Mouse (Mus musculus): ENCODE data around the gene Slc16a5. TPM values are rescaled to one million over a fixed set of nuclear protein-coding genes. Genes with fewer than 3 reads are reported as not detected.
"Not testable (repeated sequence)": the region's sequence is repeated elsewhere in the genome, so short reads cannot be mapped to it uniquely, and the experiment has no call there.

The Slc16a5 gene
- polyA plus RNA-seq, 1 experiment from 2014 or later, result 2.5 TPM

DNA sequence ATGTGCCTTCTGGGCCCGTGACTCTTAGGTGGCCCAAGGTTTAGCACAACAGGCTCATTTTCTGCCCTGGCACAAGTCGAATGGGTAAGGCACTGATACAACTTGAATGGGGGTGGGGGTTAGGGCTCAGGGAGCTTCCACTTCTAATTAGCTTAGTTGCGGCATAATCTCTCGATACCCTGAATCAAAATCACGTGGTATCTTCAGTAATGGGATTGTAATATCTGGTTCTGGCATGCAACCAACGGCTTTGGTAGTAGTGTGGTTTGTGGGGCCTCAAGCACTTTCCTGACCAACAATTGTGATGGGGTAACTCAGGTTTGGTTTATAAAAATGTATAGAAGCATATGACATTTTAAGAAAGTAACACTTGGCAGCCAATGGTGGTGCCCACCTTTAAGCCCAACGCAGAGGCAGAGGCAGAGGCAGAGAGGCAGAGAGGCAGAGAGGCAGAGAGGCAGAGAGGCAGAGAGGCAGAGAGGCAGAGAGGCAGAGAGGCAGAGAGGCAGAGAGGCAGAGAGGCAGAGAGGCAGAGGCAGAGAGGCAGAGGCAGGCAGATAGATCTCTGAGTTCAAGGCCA, 9.9 kb upstream of the Slc16a5 start:
- no peak overlapping the region for H3K4me3 ChIP-seq (ENCODE audit: low read depth, low read length)
- H3K4me1 ChIP-seq (replicated peaks; ENCODE audit: control insufficient read depth, insufficient read depth, low read length), result peaks cover 4% of the 10 kb centered on the region; the same call in 1 of the 2 replicates
- no peak overlapping the region for H3K9ac ChIP-seq (ENCODE audit: low read length)
- H3K27ac ChIP-seq (ENCODE audit: low read depth), result no peak overlapping the region
- no peak overlapping the region for H3K4me2 ChIP-seq (ENCODE audit: low read length)
- DNase-seq (ENCODE audit: low spot score) (no peak), ATAC-seq (replicated peaks; ENCODE audit: low FRiP score, low TSS enrichment, low read depth) (no peak)
- H3K36me3 ChIP-seq (ENCODE audit: control insufficient read depth, insufficient read depth, low read length), result no peaks in the 10 kb centered on the region
- no peaks in the 10 kb centered on the region for H3K9me3 ChIP-seq (ENCODE audit: control insufficient read depth, low read length)
- 84% methylated on average over 7 of the region's 7 CpGs for WGBS
- no peaks in the 10 kb centered on the region for H3K27me3 ChIP-seq (replicated peaks; ENCODE audit: control insufficient read depth, insufficient read depth, low read length)

GRCm38 (mm10) chr11:115453306-115453705, 9.0 kb upstream of the Slc16a5 start:
- DNase-seq (ENCODE audit: low spot score) (no peak), ATAC-seq (replicated peaks; ENCODE audit: low FRiP score, low TSS enrichment, low read depth) (no peak)
- Histone ChIP-seq H3K27ac (ENCODE audit: low read depth) (no peak overlapping the region), H3K36me3 (ENCODE audit: control insufficient read depth, insufficient read depth, low read length) (no peaks in the 10 kb centered on the region), H3K27me3 (replicated peaks; ENCODE audit: control insufficient read depth, insufficient read depth, low read length) (no peaks in the 10 kb centered on the region), H3K9ac (ENCODE audit: low read length) (no peak overlapping the region), H3K4me3 (ENCODE audit: low read depth, low read length) (no peak overlapping the region), H3K4me1 (replicated peaks; ENCODE audit: control insufficient read depth, insufficient read depth, low read length) (peaks cover 4% of the 10 kb centered on the region; the same call in 1 of the 2 replicates), H3K4me2 (ENCODE audit: low read length) (no peak overlapping the region), H3K9me3 (ENCODE audit: control insufficient read depth, low read length) (no peaks in the 10 kb centered on the region)
- WGBS, result 81% methylated on average over 4 of the region's 4 CpGs

DNA sequence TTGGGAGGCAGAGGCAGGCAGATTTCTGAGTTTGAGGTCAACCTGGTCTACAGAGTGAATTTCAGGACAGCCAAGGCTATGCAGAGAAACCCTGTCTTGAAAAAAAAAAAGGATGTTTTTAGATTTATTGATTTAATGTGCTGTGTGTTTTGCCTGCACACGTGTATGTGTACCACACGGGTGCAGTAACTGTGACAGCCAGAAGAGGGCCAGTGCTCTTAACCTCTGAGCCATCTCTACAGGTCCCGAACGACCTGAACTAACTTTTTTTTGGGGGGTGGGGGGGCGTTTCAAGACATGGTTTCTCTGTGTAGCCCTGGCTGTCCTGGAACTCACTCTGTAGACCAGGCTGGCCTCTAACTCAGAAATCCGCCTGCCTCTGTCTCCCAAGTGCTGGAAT, 7.5 kb upstream of the Slc16a5 start:
- H3K9me3 ChIP-seq (ENCODE audit: control insufficient read depth, low read length); DNase-seq (ENCODE audit: low spot score); H3K4me2 ChIP-seq (ENCODE audit: low read length); H3K9ac ChIP-seq (ENCODE audit: low read length); H3K4me3 ChIP-seq (ENCODE audit: low read depth, low read length); H3K36me3 ChIP-seq (ENCODE audit: control insufficient read depth, insufficient read depth, low read length); H3K27ac ChIP-seq (ENCODE audit: low read depth); H3K4me1 ChIP-seq (replicated peaks; ENCODE audit: control insufficient read depth, insufficient read depth, low read length); ATAC-seq (replicated peaks; ENCODE audit: low FRiP score, low TSS enrichment, low read depth); H3K27me3 ChIP-seq (replicated peaks; ENCODE audit: control insufficient read depth, insufficient read depth, low read length): not testable (repeated sequence)
- 86% methylated on average over 6 of the region's 6 CpGs for WGBS

GRCm38 (mm10) chr11:115455619-115456018, 6.7 kb upstream of the Slc16a5 start:
- H3K4me3 ChIP-seq (ENCODE audit: low read depth, low read length), result no peak overlapping the region
- no peak overlapping the region for H3K27ac ChIP-seq (ENCODE audit: low read depth)
- no peaks in the 10 kb centered on the region for H3K27me3 ChIP-seq (replicated peaks; ENCODE audit: control insufficient read depth, insufficient read depth, low read length)
- H3K9me3 ChIP-seq (ENCODE audit: control insufficient read depth, low read length), result no peaks in the 10 kb centered on the region
- ATAC-seq (replicated peaks; ENCODE audit: low FRiP score, low TSS enrichment, low read depth) (no peak), DNase-seq (ENCODE audit: low spot score) (no peak)
- no peaks in the 10 kb centered on the region; the same call in 1 of the 2 replicates for H3K4me1 ChIP-seq (replicated peaks; ENCODE audit: control insufficient read depth, insufficient read depth, low read length)
- H3K36me3 ChIP-seq (ENCODE audit: control insufficient read depth, insufficient read depth, low read length), result no peaks in the 10 kb centered on the region
- H3K9ac ChIP-seq (ENCODE audit: low read length), result no peak overlapping the region
- 86% methylated on average over 15 of the region's 15 CpGs for WGBS
- no peak overlapping the region for H3K4me2 ChIP-seq (ENCODE audit: low read length)

DNA sequence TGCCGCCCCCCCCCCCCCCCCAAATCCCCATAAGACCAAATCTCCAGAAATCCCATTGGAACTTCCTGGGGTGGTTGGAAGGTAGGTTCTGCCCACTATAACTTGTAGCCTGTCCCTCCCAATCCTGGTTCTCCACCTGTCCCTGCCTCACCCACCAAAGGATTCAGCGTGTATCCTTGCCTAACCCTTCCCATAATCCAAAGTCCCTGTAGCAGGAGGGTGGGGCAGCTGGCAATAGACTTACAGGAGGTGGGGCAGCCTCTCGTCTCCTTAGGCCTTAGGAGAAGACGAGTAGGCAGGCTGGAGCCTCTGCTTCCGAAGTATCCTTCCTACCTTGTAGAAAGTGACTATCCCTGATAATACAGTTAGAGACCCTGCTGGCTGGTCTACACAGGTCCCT, 6.1 kb upstream of the Slc16a5 start:
- Histone ChIP-seq H3K36me3 (ENCODE audit: control insufficient read depth, insufficient read depth, low read length) (no peaks in the 10 kb centered on the region), H3K9me3 (ENCODE audit: control insufficient read depth, low read length) (no peaks in the 10 kb centered on the region), H3K27ac (ENCODE audit: low read depth) (no peak overlapping the region), H3K9ac (ENCODE audit: low read length) (no peak overlapping the region), H3K4me1 (replicated peaks; ENCODE audit: control insufficient read depth, insufficient read depth, low read length) (no peaks in the 10 kb centered on the region; the same call in 1 of the 2 replicates), H3K27me3 (replicated peaks; ENCODE audit: control insufficient read depth, insufficient read depth, low read length) (no peaks in the 10 kb centered on the region), H3K4me3 (ENCODE audit: low read depth, low read length) (no peak overlapping the region), H3K4me2 (ENCODE audit: low read length) (no peak overlapping the region)
- no peak for ATAC-seq (replicated peaks; ENCODE audit: low FRiP score, low TSS enrichment, low read depth)
- WGBS, result 74% methylated on average over 4 of the region's 5 CpGs
- DNase-seq (ENCODE audit: low spot score), result no peak

GRCm38 (mm10) chr11:115457405-115457804, 4.9 kb upstream of the Slc16a5 start:
- 24% methylated on average over 6 of the region's 6 CpGs for WGBS
- no peak overlapping the region for H3K4me3 ChIP-seq (ENCODE audit: low read depth, low read length)
- H3K27me3 ChIP-seq (replicated peaks; ENCODE audit: control insufficient read depth, insufficient read depth, low read length), result no peaks in the 10 kb centered on the region
- no peaks in the 10 kb centered on the region for H3K36me3 ChIP-seq (ENCODE audit: control insufficient read depth, insufficient read depth, low read length)
- H3K4me2 ChIP-seq (ENCODE audit: low read length), result no peak overlapping the region
- no peaks in the 10 kb centered on the region; the same call in 1 of the 2 replicates for H3K4me1 ChIP-seq (replicated peaks; ENCODE audit: control insufficient read depth, insufficient read depth, low read length)
- H3K9me3 ChIP-seq (ENCODE audit: control insufficient read depth, low read length), result no peaks in the 10 kb centered on the region
- H3K9ac ChIP-seq (ENCODE audit: low read length), result no peak overlapping the region
- DNase-seq (ENCODE audit: low spot score) (no peak), ATAC-seq (replicated peaks; ENCODE audit: low FRiP score, low TSS enrichment, low read depth) (no peak)
- no peak overlapping the region for H3K27ac ChIP-seq (ENCODE audit: low read depth)

- no peak overlapping the region for H3K4me3 ChIP-seq (ENCODE audit: low read depth, low read length)
- no peak overlapping the region for H3K9ac ChIP-seq (ENCODE audit: low read length)
- ATAC-seq (replicated peaks; ENCODE audit: low FRiP score, low TSS enrichment, low read depth) (no peak), DNase-seq (ENCODE audit: low spot score) (no peak)
- no peaks in the 10 kb centered on the region for H3K27me3 ChIP-seq (replicated peaks; ENCODE audit: control insufficient read depth, insufficient read depth, low read length)
- H3K27ac ChIP-seq (ENCODE audit: low read depth), result no peak overlapping the region
- no peak overlapping the region for H3K4me2 ChIP-seq (ENCODE audit: low read length)
- H3K9me3 ChIP-seq (ENCODE audit: control insufficient read depth, low read length), result no peaks in the 10 kb centered on the region
- H3K4me1 ChIP-seq (replicated peaks; ENCODE audit: control insufficient read depth, insufficient read depth, low read length), result no peaks in the 10 kb centered on the region; the same call in none of the 2 replicates
- 26% methylated on average over 8 of the region's 8 CpGs for WGBS
- H3K36me3 ChIP-seq (ENCODE audit: control insufficient read depth, insufficient read depth, low read length), result no peaks in the 10 kb centered on the region
Measured at GRCm38 (mm10) chr11:115460976-115461375, 1.3 kb upstream of the Slc16a5 start.

DNA sequence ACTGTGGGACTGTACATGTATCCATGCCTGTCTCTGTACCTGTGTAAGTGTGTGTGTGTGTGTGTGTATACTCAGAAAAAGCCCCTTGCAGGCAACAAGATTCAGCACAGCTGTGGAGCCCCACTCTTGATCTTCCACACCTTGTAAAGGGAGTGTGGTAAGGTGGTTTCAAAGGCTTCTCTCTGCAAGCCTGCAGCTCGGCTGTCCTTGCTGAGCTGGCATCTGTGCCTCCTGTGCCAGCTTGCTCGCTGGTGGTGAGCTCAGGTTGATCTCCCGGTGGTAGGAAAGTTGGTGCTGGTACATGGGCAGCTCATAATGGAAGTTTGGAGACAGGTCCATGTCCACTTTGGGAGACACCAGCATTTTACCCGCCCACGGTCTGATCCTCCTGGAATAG, 430 bp upstream of the Slc16a5 start:
- H3K4me1 ChIP-seq (replicated peaks; ENCODE audit: control insufficient read depth, insufficient read depth, low read length), result peaks cover 2% of the 10 kb centered on the region
- WGBS, result 78% methylated on average over 5 of the region's 5 CpGs
- ATAC-seq (replicated peaks; ENCODE audit: low FRiP score, low TSS enrichment, low read depth) (no peak), DNase-seq (ENCODE audit: low spot score) (no peak)
- H3K36me3 ChIP-seq (ENCODE audit: control insufficient read depth, insufficient read depth, low read length), result no peaks in the 10 kb centered on the region
- no peaks in the 10 kb centered on the region for H3K9me3 ChIP-seq (ENCODE audit: control insufficient read depth, low read length)
- H3K4me3 ChIP-seq (ENCODE audit: low read depth, low read length), result no peak overlapping the region
- H3K4me2 ChIP-seq (ENCODE audit: low read length), result no peak overlapping the region
- no peak overlapping the region for H3K27ac ChIP-seq (ENCODE audit: low read depth)
- H3K27me3 ChIP-seq (replicated peaks; ENCODE audit: control insufficient read depth, insufficient read depth, low read length), result no peaks in the 10 kb centered on the region
- H3K9ac ChIP-seq (ENCODE audit: low read length), result no peak overlapping the region

- DNase-seq (ENCODE audit: low spot score) (no peak), ATAC-seq (replicated peaks; ENCODE audit: low FRiP score, low TSS enrichment, low read depth) (peak; percentile 63; the same call in 1 of the 2 replicates)
- Histone ChIP-seq H3K4me3 (ENCODE audit: low read depth, low read length) (no peak overlapping the region), H3K36me3 (ENCODE audit: control insufficient read depth, insufficient read depth, low read length) (no peaks in the 10 kb centered on the region), H3K4me2 (ENCODE audit: low read length) (no peak overlapping the region), H3K27me3 (replicated peaks; ENCODE audit: control insufficient read depth, insufficient read depth, low read length) (no peaks in the 10 kb centered on the region), H3K9me3 (ENCODE audit: control insufficient read depth, low read length) (no peaks in the 10 kb centered on the region), H3K9ac (ENCODE audit: low read length) (no peak overlapping the region), H3K4me1 (replicated peaks; ENCODE audit: control insufficient read depth, insufficient read depth, low read length) (peaks cover 7% of the 10 kb centered on the region), H3K27ac (ENCODE audit: low read depth) (no peak overlapping the region)
- 45% methylated on average over 11 of the region's 11 CpGs for WGBS
Measured at GRCm38 (mm10) chr11:115463397-115463796, 1.1 kb downstream of the Slc16a5 start.

All from intestine, embryonic 14.5 days (tissue).